Mouse (Mus musculus) small intestine, adult 2 months (tissue): Measurements from ENCODE around the gene Myo18a.

Source experiments
- CTCF ChIP-seq: fragments of 200-500 bp; IDR thresholded peaks from 2 replicates; pipeline ENCODE4 v1.5.1; 2012; ENCODE audit warnings: low read depth, mild to moderate bottlenecking, control low read depth, inconsistent platforms, low read length, moderate library complexity, mixed read lengths; ENCODE audit not compliant: insufficient replicate concordance, insufficient read length; ENCODE audit errors: extremely low read depth
- POLR2A ChIP-seq: fragments of 200-500 bp; IDR thresholded peaks from 2 replicates; pipeline ENCODE4 v1.6.1; 2012; ENCODE audit warnings: low read depth, mild to moderate bottlenecking, control low read depth, inconsistent platforms, low read length, moderate library complexity

DNA sequence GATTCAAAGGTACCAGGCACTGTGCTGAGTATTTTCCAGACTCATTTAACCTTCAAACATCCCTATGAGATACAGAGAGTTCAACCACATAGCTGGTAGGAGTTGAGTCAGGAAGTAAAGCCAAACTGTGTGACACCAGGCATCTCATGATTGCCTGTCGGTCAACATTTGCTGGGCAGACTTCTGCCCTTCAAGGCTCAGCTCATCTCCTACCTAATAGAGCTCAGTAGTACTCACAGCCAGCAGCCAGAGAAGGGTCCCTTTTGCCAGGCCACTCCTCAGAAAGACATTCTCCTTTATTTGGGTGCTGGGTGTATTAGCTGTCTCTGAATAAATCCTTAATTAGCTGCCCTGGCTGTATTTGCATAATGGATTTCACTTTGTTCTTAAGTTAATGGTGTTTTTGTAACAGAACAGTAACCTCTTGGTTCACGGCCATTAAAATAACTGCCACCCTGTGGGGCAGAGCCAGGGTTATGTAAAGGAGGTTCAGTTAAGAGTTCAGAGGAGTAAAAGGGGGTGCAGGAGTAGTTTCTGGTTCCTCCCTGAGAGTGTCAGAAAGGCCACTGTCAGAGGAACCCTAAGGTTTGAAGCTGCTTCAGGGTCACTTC lies 127.7 kb downstream of the Myo18a start:
- no peak for TF ChIP-seq CTCF
- no peak for TF ChIP-seq POLR2A
